Mouse (Mus musculus) cerebellum, adult 2 months (tissue): ENCODE results near the gene Vmn1r76. TPM values are rescaled to one million over a fixed set of nuclear protein-coding genes. Genes with fewer than 3 reads are reported as not detected.

Experiments used
- DNase-seq, 2 experiments: peaks; one replicate each; pipeline ENCODE4 v3.0.0; 2021
- H3K27ac ChIP-seq: fragments of 200-500 bp; 2 replicates; pipeline ENCODE4 v1.5.1; 2012; ENCODE audit warnings: low read length, control low read depth, inconsistent platforms; ENCODE audit not compliant: insufficient read depth
- H3K27me3 ChIP-seq: fragments of 200-500 bp; 2 replicates; pipeline ENCODE4 v1.6.1; 2012; ENCODE audit warnings: inconsistent platforms, mild to moderate bottlenecking, low read length, moderate library complexity; ENCODE audit not compliant: control insufficient read depth, insufficient read depth
- H3K4me1 ChIP-seq: fragments of 200-500 bp; 2 replicates; pipeline ENCODE4 v1.6.1; 2011; ENCODE audit warnings: low read length; ENCODE audit not compliant: control insufficient read depth, insufficient read depth
- H3K4me3 ChIP-seq: fragments of 200-500 bp; replicated peaks from 2 replicates; pipeline ENCODE3; 2011; ENCODE audit warnings: mild to moderate bottlenecking, low read depth, low read length, control low read depth; ENCODE audit not compliant: insufficient read depth
- CTCF ChIP-seq: fragments of 200-500 bp; IDR thresholded peaks from 2 replicates; pipeline ENCODE4 v1.5.1; 2011; ENCODE audit warnings: low read depth, mild to moderate bottlenecking, control low read depth, low read length, moderate library complexity, borderline replicate concordance; ENCODE audit not compliant: insufficient read depth
- POLR2A ChIP-seq: fragments of 200-500 bp; IDR thresholded peaks from 2 replicates; pipeline ENCODE4 v1.6.1; 2011; ENCODE audit warnings: low read length, control low read depth, borderline replicate concordance; ENCODE audit not compliant: insufficient read depth
- WGBS: fragments of 180-500 bp; shearing (Covaris S2); methylation state at CpG from one replicate; pipeline ENCODE4 v1.1.7; 2018; 5-methylcytosine and 5-hydroxymethylcytosine counted together
- polyA plus RNA-seq: library from polyadenylated mRNA; depleted of rRNA; stranded (reverse); fragments of >200 nt; gene quantifications from 2 replicates; pipeline ENCODE4 v1.2.3, GENCODE M21; 2012; rRNA removed

Gene Vmn1r76
- polyA plus RNA-seq, result not detected in 2 replicates

- Histone ChIP-seq H3K27me3 (no peaks in the 10 kb centered on the region), H3K27ac (no peak within 1 kb of the TSS), H3K4me1 (no peaks in the 10 kb centered on the region), H3K4me3 (no peak within 1 kb of the TSS)
- DNase-seq, result no peak
- no peak for TF ChIP-seq CTCF
- no peak for TF ChIP-seq POLR2A
Measured at GRCm38 (mm10) chr7:11938113-11938512, at the start of gene Vmn1r76. TSS of gene Vmn1r76 (minus strand) at chr7:11938213.

DNA sequence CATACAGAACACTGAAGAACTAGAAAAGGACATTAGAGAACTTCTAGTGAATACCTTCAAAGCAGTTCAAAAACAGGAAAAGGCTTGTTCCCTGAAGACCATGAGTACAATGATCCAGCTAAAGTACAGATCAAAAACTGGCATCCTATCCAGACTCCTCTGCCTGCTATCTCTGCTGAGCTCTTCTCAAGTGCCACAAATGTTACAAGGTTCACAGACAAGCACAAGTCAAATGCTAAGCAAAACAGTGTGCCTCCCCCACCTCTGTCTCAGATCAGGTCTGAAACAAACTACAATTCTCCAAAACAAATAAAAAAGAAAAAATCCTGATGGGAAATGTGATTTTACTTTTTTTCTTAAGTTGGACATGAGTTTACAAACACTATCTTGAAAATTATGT is 34.6 kb upstream of the Vmn1r76 start:
- H3K4me3 ChIP-seq, result no peak overlapping the region
- no peak for DNase-seq
- H3K27me3 ChIP-seq, result no peaks in the 10 kb centered on the region
- no peak overlapping the region for H3K27ac ChIP-seq
- H3K4me1 ChIP-seq, result no peaks in the 10 kb centered on the region
- TF ChIP-seq POLR2A, result no peak
- TF ChIP-seq CTCF, result no peak

DNA sequence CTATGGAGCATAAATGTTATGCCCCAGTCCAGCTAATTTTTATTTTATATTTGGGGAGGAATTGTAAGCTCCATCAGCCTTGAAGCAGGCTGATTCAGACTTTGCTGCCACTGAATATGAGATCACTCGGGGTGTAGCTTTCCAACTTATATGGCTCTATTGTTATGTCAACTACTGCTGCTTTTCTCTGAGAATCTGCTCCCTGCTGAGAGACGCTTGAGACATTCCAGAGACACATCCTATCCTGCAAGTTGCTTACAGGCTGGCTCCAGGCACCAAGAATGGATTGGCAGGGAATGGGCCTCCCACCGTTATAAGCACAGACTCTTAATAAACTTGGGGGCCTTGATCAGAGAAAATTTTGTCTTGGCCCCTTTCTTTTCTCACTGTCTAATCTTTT is 10.0 kb upstream of the Vmn1r76 start:
- Histone ChIP-seq H3K4me3 (no peak overlapping the region), H3K27ac (no peak overlapping the region), H3K27me3 (no peaks in the 10 kb centered on the region), H3K4me1 (no peaks in the 10 kb centered on the region)
- DNase-seq, result no peak
- no peak for TF ChIP-seq CTCF
- no peak for TF ChIP-seq POLR2A
- 45% methylated on average over 3 of the region's 3 CpGs for WGBS

DNA sequence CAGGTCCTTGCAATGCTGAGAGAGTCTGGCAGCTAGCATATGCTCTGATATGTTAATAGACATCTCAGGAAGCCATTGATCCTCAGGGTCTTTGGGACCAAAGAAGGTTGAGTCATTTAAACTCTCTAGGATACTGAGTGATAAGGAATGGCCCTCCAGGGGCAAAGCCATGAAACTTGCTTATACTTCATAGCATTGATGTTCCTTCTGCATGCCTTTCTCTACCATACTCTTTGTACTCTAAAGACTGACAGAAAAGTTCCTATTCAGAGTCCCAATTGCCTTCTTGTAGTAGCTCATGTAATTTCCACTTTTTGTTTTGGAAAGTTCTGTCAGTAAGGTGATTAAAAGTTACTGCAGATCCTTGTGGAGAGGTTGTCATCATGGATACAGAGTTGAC is 63.7 kb downstream of the Vmn1r76 start, which contains the start of gene Vmn1r75:
Gene Vmn1r75, plus strand, starts transcription at position 301 of the 400 bp plus-strand sequence.
- H3K27ac ChIP-seq, result no peak within 1 kb of the TSS
- no peak within 1 kb of the TSS for H3K4me3 ChIP-seq
- H3K27me3 ChIP-seq, result no peaks in the 10 kb centered on the region
- DNase-seq, result no peak
- no peaks in the 10 kb centered on the region for H3K4me1 ChIP-seq
- no peak for TF ChIP-seq CTCF
- TF ChIP-seq POLR2A, result no peak

Other genes starting within 250 kb of the Vmn1r76 start
- gene Vmn1r73, start 207.9 kb downstream of the Vmn1r76 start, polyA plus RNA-seq, result not detected in 2 replicates
- gene Vmn1r74, start 104.2 kb downstream of the Vmn1r76 start, polyA plus RNA-seq, result not detected in 2 replicates
- not detected in 2 replicates for gene Vmn1r75, start 63.6 kb downstream of the Vmn1r76 start, polyA plus RNA-seq
- not detected in 2 replicates for gene Vmn1r77, start 98.5 kb upstream of the Vmn1r76 start, polyA plus RNA-seq
- gene Vmn1r78, start 212.0 kb upstream of the Vmn1r76 start, polyA plus RNA-seq, result not detected in 2 replicates
- gene Vmn1r79, start 233.1 kb upstream of the Vmn1r76 start, polyA plus RNA-seq, result not detected in 2 replicates